Mouse (Mus musculus): ENCODE measurements around the gene Ptges3. TPM values are rescaled to one million over a fixed set of nuclear protein-coding genes. Genes with fewer than 3 reads are reported as not detected.
A peak's percentile ranks its signal among the peaks of the same experiment; 100 is the strongest.

The Ptges3 gene
- polyA plus RNA-seq, 2 experiments, result 93.0 to 461 TPM

- no peak for TF ChIP-seq POLR2A (IDR thresholded peaks at IDR 0.05; ENCODE audit: borderline replicate concordance, extremely low read depth, insufficient read depth, insufficient read length)
- peak; percentile 24 for ATAC-seq (ENCODE audit: low FRiP score, low read depth)
These were observed 570 bp upstream of the Ptges3 start for GRCm38 (mm10) chr10:128058184-128058583.

GRCm38 (mm10) chr10:128059207-128059981 is 640 bp downstream of the Ptges3 start:
- 0 out of 2 replicates have a peak, but pooled peaks have one; percentile 3 for TF ChIP-seq POLR2A (IDR thresholded peaks at IDR 0.05; ENCODE audit: borderline replicate concordance, extremely low read depth, insufficient read depth, insufficient read length)
- Histone ChIP-seq H3K36me3 (ENCODE audit: control insufficient read depth, insufficient read depth, low read length) (peaks cover 20% of the 10 kb centered on the region), H3K9me3 (ENCODE audit: control insufficient read depth, low read length) (no peaks in the 10 kb centered on the region), H3K4me3 (replicated peaks; ENCODE audit: low read length) (peak overlapping the region; percentile 90), H3K4me1 (ENCODE audit: control insufficient read depth, insufficient read depth, low read length) (peaks cover 15% of the 10 kb centered on the region), H3K4me2 (replicated peaks; ENCODE audit: low read depth, low read length, severe bottlenecking) (peak overlapping the region; percentile 72), H3K27ac (replicated peaks; ENCODE audit: low read depth, low read length) (peak overlapping the region; percentile 96), H3K27me3 (ENCODE audit: control insufficient read depth, insufficient read depth, low read length) (no peaks in the 10 kb centered on the region), H3K9ac (ENCODE audit: low read depth, low read length, severe bottlenecking) (peak overlapping the region; percentile 94)
- WGBS, result under 1% methylated on average over 34 of the region's 62 CpGs
- ATAC-seq (ENCODE audit: low FRiP score, low read depth) (no peak; the same call in 1 of the 2 replicates), DNase-seq (ENCODE audit: low spot score) (peak; percentile 62)

More at GRCm38 (mm10) chr10:128058184-128058583, 570 bp upstream of the Ptges3 start:
- Histone ChIP-seq H3K36me3 (ENCODE audit: control insufficient read depth, insufficient read depth, low read length) (peaks cover 11% of the 10 kb centered on the region; the same call in 1 of the 2 replicates), H3K4me2 (replicated peaks; ENCODE audit: low read depth, low read length, severe bottlenecking) (peak overlapping the region; percentile 68), H3K9ac (ENCODE audit: low read depth, low read length, severe bottlenecking) (peak overlapping the region; percentile 94), H3K4me3 (replicated peaks; ENCODE audit: low read length) (peak overlapping the region; percentile 90), H3K4me1 (ENCODE audit: control insufficient read depth, insufficient read depth, low read length) (peaks cover 15% of the 10 kb centered on the region), H3K9me3 (ENCODE audit: control insufficient read depth, low read length) (no peaks in the 10 kb centered on the region), H3K27ac (replicated peaks; ENCODE audit: low read depth, low read length) (peak overlapping the region; percentile 96), H3K27me3 (ENCODE audit: control insufficient read depth, insufficient read depth, low read length) (no peaks in the 10 kb centered on the region)
- 2% methylated on average over 18 of the region's 18 CpGs for WGBS
- no peak for DNase-seq (ENCODE audit: low spot score)

- H3K9ac ChIP-seq (ENCODE audit: low read depth, low read length, severe bottlenecking), result 0 out of 2 replicates have a peak overlapping the region, but pooled peaks have one; percentile 94
- ATAC-seq (ENCODE audit: low FRiP score, low read depth), result no peak
- H3K27ac ChIP-seq (replicated peaks; ENCODE audit: low read depth, low read length), result no peak overlapping the region
- TF ChIP-seq POLR2A (IDR thresholded peaks at IDR 0.05; ENCODE audit: borderline replicate concordance, extremely low read depth, insufficient read depth, insufficient read length), result no peak
- peaks cover 20% of the 10 kb centered on the region for H3K36me3 ChIP-seq (ENCODE audit: control insufficient read depth, insufficient read depth, low read length)
- no peaks in the 10 kb centered on the region for H3K27me3 ChIP-seq (ENCODE audit: control insufficient read depth, insufficient read depth, low read length)
- no peak for DNase-seq (ENCODE audit: low spot score)
- peaks cover 15% of the 10 kb centered on the region for H3K4me1 ChIP-seq (ENCODE audit: control insufficient read depth, insufficient read depth, low read length)
- H3K4me3 ChIP-seq (replicated peaks; ENCODE audit: low read length), result peak overlapping the region; percentile 90; the same call in 1 of the 2 replicates
- 82% methylated on average over 5 of the region's 5 CpGs for WGBS
- no peaks in the 10 kb centered on the region for H3K9me3 ChIP-seq (ENCODE audit: control insufficient read depth, low read length)
- peak overlapping the region; percentile 72 for H3K4me2 ChIP-seq (replicated peaks; ENCODE audit: low read depth, low read length, severe bottlenecking)
These were observed 2.4 kb downstream of the Ptges3 start for GRCm38 (mm10) chr10:128061109-128061508.

- peaks cover 15% of the 10 kb centered on the region for H3K4me1 ChIP-seq (ENCODE audit: control insufficient read depth, insufficient read depth, low read length)
- DNase-seq (ENCODE audit: low spot score) (no peak), ATAC-seq (ENCODE audit: low FRiP score, low read depth) (no peak)
- H3K27me3 ChIP-seq (ENCODE audit: control insufficient read depth, insufficient read depth, low read length), result no peaks in the 10 kb centered on the region
- H3K9me3 ChIP-seq (ENCODE audit: control insufficient read depth, low read length), result no peaks in the 10 kb centered on the region
- no peak overlapping the region for H3K4me2 ChIP-seq (replicated peaks; ENCODE audit: low read depth, low read length, severe bottlenecking)
- 94% methylated on average over 6 of the region's 6 CpGs for WGBS
- H3K4me3 ChIP-seq (replicated peaks; ENCODE audit: low read length), result no peak overlapping the region
- no peak overlapping the region for H3K9ac ChIP-seq (ENCODE audit: low read depth, low read length, severe bottlenecking)
- H3K27ac ChIP-seq (replicated peaks; ENCODE audit: low read depth, low read length), result no peak overlapping the region
- H3K36me3 ChIP-seq (ENCODE audit: control insufficient read depth, insufficient read depth, low read length), result peaks cover 27% of the 10 kb centered on the region
- TF ChIP-seq POLR2A (IDR thresholded peaks at IDR 0.05; ENCODE audit: borderline replicate concordance, extremely low read depth, insufficient read depth, insufficient read length), result no peak
These were observed 3.7 kb downstream of the Ptges3 start for GRCm38 (mm10) chr10:128062221-128062989.

- Histone ChIP-seq H3K36me3 (ENCODE audit: control insufficient read depth, insufficient read depth, low read length) (peaks cover 52% of the 10 kb centered on the region), H3K4me3 (replicated peaks; ENCODE audit: low read length) (no peak overlapping the region), H3K4me2 (replicated peaks; ENCODE audit: low read depth, low read length, severe bottlenecking) (no peak overlapping the region), H3K9me3 (ENCODE audit: control insufficient read depth, low read length) (no peaks in the 10 kb centered on the region), H3K27ac (replicated peaks; ENCODE audit: low read depth, low read length) (no peak overlapping the region), H3K27me3 (ENCODE audit: control insufficient read depth, insufficient read depth, low read length) (no peaks in the 10 kb centered on the region), H3K4me1 (ENCODE audit: control insufficient read depth, insufficient read depth, low read length) (no peaks in the 10 kb centered on the region), H3K9ac (ENCODE audit: low read depth, low read length, severe bottlenecking) (no peak overlapping the region)
- TF ChIP-seq POLR2A (IDR thresholded peaks at IDR 0.05; ENCODE audit: borderline replicate concordance, extremely low read depth, insufficient read depth, insufficient read length), result no peak
- 78% methylated on average over 5 of the region's 5 CpGs for WGBS
- DNase-seq (ENCODE audit: low spot score) (no peak), ATAC-seq (ENCODE audit: low FRiP score, low read depth) (no peak)
These were observed 7.3 kb downstream of the Ptges3 start for GRCm38 (mm10) chr10:128066072-128066471.
